Comparison of ENCODE assay signal across 26 mouse cellular contexts in the genomic region with DNA sequence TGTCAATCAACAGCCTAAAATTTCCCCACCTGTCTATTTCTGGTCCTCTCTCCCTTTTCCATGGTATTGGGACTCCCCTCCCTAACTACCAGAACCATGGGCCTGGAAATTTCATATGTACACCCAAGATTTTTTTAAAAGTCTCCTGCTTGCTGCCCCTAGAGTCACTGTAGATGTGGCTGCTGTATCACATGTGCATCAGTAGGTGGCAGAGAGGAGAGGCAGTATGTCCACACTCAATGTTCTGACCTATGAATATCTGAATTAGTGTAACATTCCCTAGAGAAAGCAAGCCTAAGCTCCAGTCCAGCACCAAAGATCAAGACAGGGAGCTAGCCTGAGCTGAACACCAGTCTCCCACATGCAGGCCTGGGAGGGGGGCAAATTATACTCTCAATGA. TPM values are rescaled to one million over a fixed set of nuclear protein-coding genes. Genes with fewer than 3 reads are reported as not detected.
DNase-seq lines count a peak whose midpoint lies in the region; ATAC-seq and TF ChIP-seq lines count a peak whose summit lies in the region.
"Had no signal": no experiment of that assay in that cellular context is flagged by ENCODE, and none has a peak within 500 bp of the region (broad histone marks: within the 10 kb centered on the region; RNA-seq: fewer than 3 reads in every experiment).

No protein-coding gene starts in this region.

- no peak overlapping the region for H3K4me2 ChIP-seq in midbrain, postnatal 0 days (ENCODE audit: low read depth, low read length, poor library complexity, severe bottlenecking)
- no peak overlapping the region for H3K4me2 ChIP-seq in midbrain, embryonic 16.5 days (ENCODE audit: low read length)
- no peak overlapping the region for H3K4me2 ChIP-seq in stomach, postnatal 0 days (replicated peaks; ENCODE audit: low read depth)
- H3K4me2 ChIP-seq in forebrain, postnatal 0 days (ENCODE audit: low read depth) = no peak overlapping the region
- H3K4me2 ChIP-seq: embryonic facial prominence, embryonic 12.5 days; hindbrain, embryonic 14.5 days had no signal

- no peak for TF ChIP-seq POLR2A in heart, adult 2 months (IDR thresholded peaks at IDR 0.05; ENCODE audit: insufficient read depth, low read depth, low read length)

- H3K4me3 ChIP-seq in heart, adult 2 months = no peak overlapping the region
- H3K4me3 ChIP-seq in midbrain, postnatal 0 days (ENCODE audit: low read depth, low read length) = no peak overlapping the region
- H3K4me3 ChIP-seq in midbrain, embryonic 16.5 days (ENCODE audit: low read depth, low read length) = no peak overlapping the region
- no peak overlapping the region for H3K4me3 ChIP-seq in stomach, postnatal 0 days (ENCODE audit: low read depth, low read length)
- no peak overlapping the region for H3K4me3 ChIP-seq in forebrain, postnatal 0 days (ENCODE audit: low read depth, low read length)
- H3K4me3 ChIP-seq: embryonic facial prominence, embryonic 12.5 days; heart, embryonic 10.5 days had no signal

- no peak for TF ChIP-seq EP300 in heart, adult 2 months (IDR thresholded peaks at IDR 0.05; ENCODE audit: insufficient read depth, low read depth, low read length)
- TF ChIP-seq EP300 in stomach, postnatal 0 days (optimal IDR thresholded peaks at IDR 0.05) = no peak

- DNase-seq in heart, adult 2 months = no peak
- DNase-seq in heart, postnatal 25 days (ENCODE audit: low spot score) = no peak
- no peak for DNase-seq in midbrain, postnatal 0 days (ENCODE audit: low spot score)
- DNase-seq in brain, adult 2 months (ENCODE audit: low read depth, low spot score) = peak; percentile 2
- no peak for DNase-seq in stomach, postnatal 0 days (ENCODE audit: low spot score)
- DNase-seq in forebrain, postnatal 0 days = no peak
- no peak for DNase-seq in frontal cortex, postnatal 36 days (ENCODE audit: low spot score in 2 of 2)
- DNase-seq: adrenal gland, adult 8-10 months; cerebellum, adult 11-12 months; gastrocnemius, postnatal 25 days; heart, postnatal 10 days; kidney, adult 2 months; lung, adult 2 months; right cerebral cortex, postnatal 25 days had no signal

- no peaks in the 10 kb centered on the region for H3K27me3 ChIP-seq in heart, adult 2 months (ENCODE audit: control insufficient read depth, insufficient read depth, low read length)
- H3K27me3 ChIP-seq in midbrain, postnatal 0 days (ENCODE audit: insufficient read depth, low read length) = no peaks in the 10 kb centered on the region
- no peaks in the 10 kb centered on the region for H3K27me3 ChIP-seq in midbrain, embryonic 16.5 days (ENCODE audit: control insufficient read depth, insufficient read depth, low read depth, low read length)
- H3K27me3 ChIP-seq in stomach, postnatal 0 days (ENCODE audit: control insufficient read depth, insufficient read depth, low read length) = no peaks in the 10 kb centered on the region
- no peaks in the 10 kb centered on the region for H3K27me3 ChIP-seq in forebrain, postnatal 0 days (ENCODE audit: insufficient read depth, low read length)
- H3K27me3 ChIP-seq: embryonic facial prominence, embryonic 12.5 days had no signal

- intact Hi-C loops in heart, adult 2 months (cut with DNase I) = no loop called here
- intact Hi-C loops in heart, postnatal 25 days (cut with DNase I) = no loop called here

- no peaks in the 10 kb centered on the region for H3K9me3 ChIP-seq in midbrain, postnatal 0 days (ENCODE audit: low read length)
- no peaks in the 10 kb centered on the region for H3K9me3 ChIP-seq in midbrain, embryonic 16.5 days (replicated peaks; ENCODE audit: control insufficient read depth, low read length, poor library complexity, severe bottlenecking)
- no peaks in the 10 kb centered on the region for H3K9me3 ChIP-seq in stomach, postnatal 0 days (ENCODE audit: control insufficient read depth, low read length)
- H3K9me3 ChIP-seq in forebrain, postnatal 0 days (ENCODE audit: low read length) = no peaks in the 10 kb centered on the region
- H3K9me3 ChIP-seq: embryonic facial prominence, embryonic 12.5 days; heart, embryonic 10.5 days had no signal

- H3K27ac ChIP-seq in heart, adult 2 months = no peak overlapping the region
- H3K27ac ChIP-seq in midbrain, postnatal 0 days (ENCODE audit: low read depth, low read length) = no peak overlapping the region
- H3K27ac ChIP-seq in midbrain, embryonic 16.5 days (ENCODE audit: low read length) = no peak overlapping the region
- no peak overlapping the region for H3K27ac ChIP-seq in stomach, postnatal 0 days (replicated peaks)
- no peak overlapping the region for H3K27ac ChIP-seq in forebrain, postnatal 0 days (ENCODE audit: low read depth, low read length)
- H3K27ac ChIP-seq: embryonic facial prominence, embryonic 12.5 days; heart, embryonic 10.5 days; hindbrain, embryonic 14.5 days had no signal

- no peaks in the 10 kb centered on the region for H3K4me1 ChIP-seq in heart, adult 2 months (ENCODE audit: control insufficient read depth, insufficient read depth, low read length)
- H3K4me1 ChIP-seq in midbrain, postnatal 0 days (ENCODE audit: insufficient read depth, low read length) = no peaks in the 10 kb centered on the region
- H3K4me1 ChIP-seq in midbrain, embryonic 16.5 days (ENCODE audit: control insufficient read depth, insufficient read depth, low read length) = no peaks in the 10 kb centered on the region
- no peaks in the 10 kb centered on the region for H3K4me1 ChIP-seq in stomach, postnatal 0 days (replicated peaks; ENCODE audit: control insufficient read depth, insufficient read depth)
- no peaks in the 10 kb centered on the region for H3K4me1 ChIP-seq in forebrain, postnatal 0 days (ENCODE audit: insufficient read depth)
- H3K4me1 ChIP-seq: embryonic facial prominence, embryonic 12.5 days; heart, embryonic 10.5 days had no signal

- ATAC-seq in midbrain, postnatal 0 days (ENCODE audit: low FRiP score) = no peak
- no peak for ATAC-seq in midbrain, embryonic 16.5 days
- no peak for ATAC-seq in stomach, postnatal 0 days (ENCODE audit: low FRiP score, low TSS enrichment)
- ATAC-seq in forebrain, postnatal 0 days = no peak
- ATAC-seq: forebrain, embryonic 16.5 days had no signal

- H3K36me3 ChIP-seq in heart, adult 2 months (ENCODE audit: control insufficient read depth, insufficient read depth, low read length) = no peaks in the 10 kb centered on the region
- H3K36me3 ChIP-seq in midbrain, postnatal 0 days (ENCODE audit: insufficient read depth, low read length) = no peaks in the 10 kb centered on the region
- no peaks in the 10 kb centered on the region for H3K36me3 ChIP-seq in midbrain, embryonic 16.5 days (ENCODE audit: control insufficient read depth, insufficient read depth, low read length)
- H3K36me3 ChIP-seq in stomach, postnatal 0 days (ENCODE audit: control insufficient read depth, insufficient read depth, low read length) = no peaks in the 10 kb centered on the region
- no peaks in the 10 kb centered on the region for H3K36me3 ChIP-seq in forebrain, postnatal 0 days (ENCODE audit: insufficient read depth)
- H3K36me3 ChIP-seq: embryonic facial prominence, embryonic 12.5 days; heart, embryonic 10.5 days had no signal

- H3K79me2 ChIP-seq in heart, adult 2 months (replicated peaks; ENCODE audit: control insufficient read depth, insufficient read depth, low read length) = no peaks in the 10 kb centered on the region

- H3K9ac ChIP-seq in heart, adult 2 months (ENCODE audit: low read depth, low read length) = no peak overlapping the region
- no peak overlapping the region for H3K9ac ChIP-seq in midbrain, postnatal 0 days (replicated peaks; ENCODE audit: low read length, poor library complexity, severe bottlenecking)
- H3K9ac ChIP-seq in midbrain, embryonic 16.5 days (ENCODE audit: low read depth, low read length) = no peak overlapping the region
- no peak overlapping the region for H3K9ac ChIP-seq in stomach, postnatal 0 days (ENCODE audit: low read length)
- no peak overlapping the region for H3K9ac ChIP-seq in forebrain, postnatal 0 days
- H3K9ac ChIP-seq: embryonic facial prominence, embryonic 12.5 days; hindbrain, embryonic 14.5 days had no signal

- TF ChIP-seq CTCF in heart, adult 2 months (IDR thresholded peaks at IDR 0.05) = 0 out of 2 replicates have a peak, but pooled peaks have one; percentile 2
- 0 out of 2 replicates have a peak, but pooled peaks have one; percentile 9 for TF ChIP-seq CTCF in midbrain, postnatal 0 days (IDR thresholded peaks at IDR 0.05)
- TF ChIP-seq CTCF in stomach, postnatal 0 days (IDR thresholded peaks at IDR 0.05; ENCODE audit: low read depth) = peak; percentile 54
- TF ChIP-seq CTCF in forebrain, postnatal 0 days (IDR thresholded peaks at IDR 0.05; ENCODE audit: low read depth) = no peak

RNA-seq across cellular contexts. Expression of a gene that starts 6.0 kb away (rescaled TPM):
- total RNA-seq in heart, adult 2 months (2021) = not detected
- polyA plus RNA-seq in heart, adult 2 months (2012; rRNA removed) = not detected in 2 replicates
- total RNA-seq in heart, postnatal 25 days (2021) = not detected
- not detected in 2 replicates for total RNA-seq in midbrain, postnatal 0 days (2014; rRNA removed)
- polyA plus RNA-seq in midbrain, postnatal 0 days (2015; fragmentation: Nextera tagmentation; extraction: Ambion mirVana) = 0.20 TPM in 1 of 2 replicates, not detected in the other
- not detected in 2 replicates for polyA plus RNA-seq in midbrain, embryonic 16.5 days (2015; fragmentation: Nextera tagmentation; extraction: Ambion mirVana)
- polyA plus RNA-seq in stomach, postnatal 0 days (2015; fragmentation: Nextera tagmentation; extraction: Ambion mirVana) = 0.11 TPM in 1 of 2 replicates, not detected in the other
- total RNA-seq in forebrain, postnatal 0 days (2014; rRNA removed) = not detected in 2 replicates
- polyA plus RNA-seq in forebrain, postnatal 0 days (2015; fragmentation: Nextera tagmentation; extraction: Ambion mirVana) = not detected in 2 replicates
- total RNA-seq: adrenal gland, adult 8-10 months; ES-E14; gastrocnemius, postnatal 25 days; heart, postnatal 10 days; left cerebral cortex, postnatal 36 days had no signal
- polyA plus RNA-seq: cortical plate, adult 2 months; embryonic facial prominence, embryonic 12.5 days; forebrain, embryonic 16.5 days; hindbrain, embryonic 14.5 days; kidney, adult 2 months; liver, adult 2 months; lung, adult 2 months; neural tube, embryonic 14.5 days; testis, adult 2 months had no signal

RNA-seq across cellular contexts. Expression of a gene that starts 21.7 kb away (rescaled TPM):
- total RNA-seq in heart, adult 2 months (2021) = under 1 TPM; 0.23 to 0.36 TPM
- 0.64 TPM in 1 of 2 replicates, not detected in the other for polyA plus RNA-seq in heart, adult 2 months (2012; rRNA removed)
- not detected for total RNA-seq in heart, postnatal 25 days (2021)
- not detected in 2 replicates for total RNA-seq in midbrain, postnatal 0 days (2014; rRNA removed)
- polyA plus RNA-seq in midbrain, postnatal 0 days (2015; fragmentation: Nextera tagmentation; extraction: Ambion mirVana) = not detected in 2 replicates
- polyA plus RNA-seq in midbrain, embryonic 16.5 days (2015; fragmentation: Nextera tagmentation; extraction: Ambion mirVana) = not detected in 2 replicates
- 0.11 and 0.15 TPM in 2 replicates for polyA plus RNA-seq in stomach, postnatal 0 days (2015; fragmentation: Nextera tagmentation; extraction: Ambion mirVana)
- not detected in 2 replicates for total RNA-seq in forebrain, postnatal 0 days (2014; rRNA removed)
- polyA plus RNA-seq in forebrain, postnatal 0 days (2015; fragmentation: Nextera tagmentation; extraction: Ambion mirVana) = not detected in 2 replicates
- total RNA-seq: ES-E14; gastrocnemius, postnatal 25 days; heart, postnatal 10 days; left cerebral cortex, postnatal 36 days had no signal
- polyA plus RNA-seq: cortical plate, adult 2 months; forebrain, embryonic 16.5 days; hindbrain, embryonic 14.5 days; neural tube, embryonic 14.5 days; testis, adult 2 months had no signal

RNA-seq across cellular contexts. Expression of a gene that starts 29.2 kb away (rescaled TPM):
- total RNA-seq in heart, adult 2 months (2021) = not detected
- polyA plus RNA-seq in heart, adult 2 months (2012; rRNA removed) = not detected in 2 replicates
- not detected for total RNA-seq in heart, postnatal 25 days (2021)
- total RNA-seq in midbrain, postnatal 0 days (2014; rRNA removed) = not detected in 2 replicates
- polyA plus RNA-seq in midbrain, postnatal 0 days (2015; fragmentation: Nextera tagmentation; extraction: Ambion mirVana) = not detected in 2 replicates
- polyA plus RNA-seq in midbrain, embryonic 16.5 days (2015; fragmentation: Nextera tagmentation; extraction: Ambion mirVana) = not detected in 2 replicates
- polyA plus RNA-seq in stomach, postnatal 0 days (2015; fragmentation: Nextera tagmentation; extraction: Ambion mirVana) = not detected in 2 replicates
- not detected in 2 replicates for total RNA-seq in forebrain, postnatal 0 days (2014; rRNA removed)
- polyA plus RNA-seq in forebrain, postnatal 0 days (2015; fragmentation: Nextera tagmentation; extraction: Ambion mirVana) = not detected in 2 replicates
- total RNA-seq: adrenal gland, adult 8-10 months; ES-E14; gastrocnemius, postnatal 25 days; heart, postnatal 10 days; left cerebral cortex, postnatal 36 days; liver, adult 2 months; megakaryocyte, adult 5-6 weeks had no signal
- polyA plus RNA-seq: cortical plate, adult 2 months; embryonic facial prominence, embryonic 12.5 days; forebrain, embryonic 16.5 days; hindbrain, embryonic 14.5 days; kidney, adult 2 months; liver, adult 2 months; lung, adult 2 months; neural tube, embryonic 14.5 days; testis, adult 2 months had no signal
